Mouse (Mus musculus) T-helper 2 cell (primary cell): ENCODE data around the gene Upb1.
"Not testable (repeated sequence)": the region's sequence is repeated elsewhere in the genome, so short reads cannot be mapped to it uniquely, and the experiment has no call there.

Source experiments
- in situ Hi-C: fragments of 300-600 bp; cut with MboI, MseI; formaldehyde crosslinking; loops from one replicate; pipeline ENCODE4 v1.15.1; 2025; ENCODE audit warnings: high pct_unique_total_duplicates

Gene Upb1

GRCm38 (mm10) chr10:75451036-75451786 is 50.3 kb downstream of the Upb1 start:
- in situ Hi-C loops: no loop called here

GRCm38 (mm10) chr10:75456061-75456831 is 55.3 kb downstream of the Upb1 start:
- in situ Hi-C loops: loop anchor here (5.0 kb wide), 1 partner anchor 84 kb away; no protein-coding TSS in a partner anchor

- in situ Hi-C loops: loop anchor here (5.0 kb wide), 1 partner anchor 86 kb away; no protein-coding TSS in a partner anchor
These were observed 56.9 kb downstream of the Upb1 start for GRCm38 (mm10) chr10:75457852-75458251.

GRCm38 (mm10) chr10:75458329-75458728 is 57.4 kb downstream of the Upb1 start:
- in situ Hi-C loops: loop anchor here (5.0 kb wide), 1 partner anchor 86 kb away; no protein-coding TSS in a partner anchor

GRCm38 (mm10) chr10:75462728-75463127 is 61.8 kb downstream of the Upb1 start:
- in situ Hi-C loops: no loop called here

GRCm38 (mm10) chr10:75465781-75466550 is 65.1 kb downstream of the Upb1 start:
- in situ Hi-C loops: no loop called here

GRCm38 (mm10) chr10:75473411-75473810 is 72.5 kb downstream of the Upb1 start:
- in situ Hi-C loops: no loop called here

GRCm38 (mm10) chr10:75474571-75474970 is 73.7 kb downstream of the Upb1 start:
- in situ Hi-C loops: no loop called here

GRCm38 (mm10) chr10:75475139-75475850 is 74.4 kb downstream of the Upb1 start:
- in situ Hi-C loops: not testable (repeated sequence)

- in situ Hi-C loops: no loop called here
These were observed 76.1 kb downstream of the Upb1 start for GRCm38 (mm10) chr10:75477034-75477433.

GRCm38 (mm10) chr10:75479955-75480354 is 79.0 kb downstream of the Upb1 start:
- in situ Hi-C loops: no loop called here

GRCm38 (mm10) chr10:75481703-75482102 is 80.8 kb downstream of the Upb1 start:
- in situ Hi-C loops: no loop called here

- in situ Hi-C loops: no loop called here
These were observed 81.4 kb downstream of the Upb1 start for GRCm38 (mm10) chr10:75482271-75482670.

- in situ Hi-C loops: no loop called here
These were observed 82.1 kb downstream of the Upb1 start for GRCm38 (mm10) chr10:75482919-75483483.

GRCm38 (mm10) chr10:75484066-75484465 is 83.2 kb downstream of the Upb1 start:
- in situ Hi-C loops: no loop called here

GRCm38 (mm10) chr10:75484767-75485166 is 83.9 kb downstream of the Upb1 start:
- in situ Hi-C loops: no loop called here

GRCm38 (mm10) chr10:75486086-75486979 is 85.4 kb downstream of the Upb1 start:
- in situ Hi-C loops: no loop called here

GRCm38 (mm10) chr10:75487131-75487530 is 86.2 kb downstream of the Upb1 start:
- in situ Hi-C loops: no loop called here

GRCm38 (mm10) chr10:75489522-75489921 is 88.6 kb downstream of the Upb1 start:
- in situ Hi-C loops: no loop called here

- in situ Hi-C loops: no loop called here
These were observed 89.8 kb downstream of the Upb1 start for GRCm38 (mm10) chr10:75490731-75491130.
